Mouse (Mus musculus): Measurements from ENCODE around the gene Chp1.
"Not testable (repeated sequence)": the region's sequence is repeated elsewhere in the genome, so short reads cannot be mapped to it uniquely, and the experiment has no call there.

Chp1 gene

DNA sequence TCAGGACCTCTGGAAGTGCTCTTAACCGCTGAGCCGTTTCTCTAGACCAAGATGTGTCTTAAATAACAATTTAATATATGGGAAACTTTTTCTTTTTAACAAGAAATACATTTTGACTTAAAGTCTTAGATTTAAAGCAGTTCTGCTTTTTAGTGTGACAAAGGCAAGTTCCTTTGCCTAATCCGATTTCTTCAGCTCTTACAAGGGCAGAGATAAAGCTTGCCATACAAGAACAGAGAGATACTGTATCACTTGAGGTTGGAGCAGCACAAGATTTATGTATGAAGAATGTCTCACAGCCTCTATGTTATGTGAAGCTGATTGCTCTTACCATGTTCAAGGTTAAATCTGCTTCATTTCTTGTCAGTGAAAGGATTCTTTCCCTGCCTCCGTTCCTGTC lies 17.8 kb downstream of the Chp1 start:
- DNase-seq (ENCODE audit: extremely low read depth, low read depth) = no peak

DNA sequence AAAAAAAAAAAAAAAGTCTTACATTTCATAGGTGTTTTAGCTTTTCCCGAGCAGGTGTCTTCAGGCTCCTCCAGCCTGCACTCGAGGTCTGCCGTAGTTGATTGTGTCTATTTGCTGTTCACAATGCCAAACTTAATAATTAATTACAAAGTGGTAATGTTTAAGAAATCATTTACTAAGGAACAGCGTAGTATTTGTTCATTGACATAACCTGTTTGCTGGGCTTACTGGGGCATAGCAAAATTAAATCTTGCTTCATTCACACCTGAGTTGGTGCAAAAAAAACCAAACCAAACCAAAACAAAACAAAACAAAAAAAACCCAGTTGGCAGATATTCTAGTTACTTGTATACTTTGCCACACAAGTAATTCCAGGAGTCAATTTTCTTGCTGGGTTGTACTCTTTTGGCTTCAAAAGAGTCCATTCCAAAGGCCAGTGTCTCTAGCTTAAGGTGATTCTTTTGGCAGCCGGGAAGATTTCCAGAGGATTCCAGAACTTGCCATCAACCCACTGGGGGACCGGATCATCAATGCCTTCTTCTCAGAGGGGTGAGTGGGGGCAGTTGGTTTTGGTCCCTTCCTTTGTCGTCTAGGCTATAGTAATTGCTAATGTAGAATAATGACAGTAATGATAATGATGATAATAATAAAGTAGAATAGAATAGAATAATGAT lies 18.8 kb downstream of the Chp1 start:
- DNase-seq (ENCODE audit: extremely low read depth, low read depth) = no peak

DNA sequence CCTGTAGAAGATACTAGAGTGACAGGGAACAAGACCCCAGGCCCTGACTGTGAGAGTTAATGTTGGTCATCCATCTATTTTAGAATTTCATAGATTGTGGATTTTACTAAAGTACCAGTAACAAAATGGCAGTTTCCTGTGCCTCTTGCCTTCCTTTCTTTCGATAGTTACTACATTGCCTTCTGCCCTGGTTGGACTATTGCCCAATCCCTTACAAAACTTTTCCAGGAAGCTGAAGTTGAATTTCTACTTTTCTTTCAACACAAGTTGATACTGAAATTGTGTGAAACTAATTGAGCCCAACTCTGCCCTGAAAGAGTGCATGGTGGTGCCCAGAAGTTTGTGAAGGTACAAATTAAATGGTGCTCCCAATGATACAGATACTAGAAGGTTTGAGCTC lies 25.0 kb downstream of the Chp1 start:
- no peak for DNase-seq (ENCODE audit: extremely low read depth, low read depth)

DNA sequence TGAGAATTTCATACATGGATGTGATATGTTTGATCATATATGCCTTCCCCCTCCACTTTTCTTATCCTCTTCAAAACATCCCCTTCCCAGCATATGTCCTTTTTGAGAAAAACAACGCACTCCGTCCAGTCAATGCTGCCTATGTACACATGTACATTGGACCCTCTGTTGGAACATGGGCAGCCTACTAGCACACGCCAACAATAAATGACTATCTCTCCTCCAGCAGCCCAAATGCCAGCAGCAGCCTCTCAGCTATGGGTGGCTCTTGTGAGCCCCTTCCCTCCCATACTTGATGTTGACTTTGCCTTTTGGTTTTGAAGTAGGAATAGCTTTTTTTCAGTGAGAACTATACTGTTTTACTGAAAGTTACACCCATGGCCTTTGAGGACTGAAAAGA lies 34.1 kb downstream of the Chp1 start:
- DNase-seq (ENCODE audit: extremely low read depth, low read depth) = no peak

DNA sequence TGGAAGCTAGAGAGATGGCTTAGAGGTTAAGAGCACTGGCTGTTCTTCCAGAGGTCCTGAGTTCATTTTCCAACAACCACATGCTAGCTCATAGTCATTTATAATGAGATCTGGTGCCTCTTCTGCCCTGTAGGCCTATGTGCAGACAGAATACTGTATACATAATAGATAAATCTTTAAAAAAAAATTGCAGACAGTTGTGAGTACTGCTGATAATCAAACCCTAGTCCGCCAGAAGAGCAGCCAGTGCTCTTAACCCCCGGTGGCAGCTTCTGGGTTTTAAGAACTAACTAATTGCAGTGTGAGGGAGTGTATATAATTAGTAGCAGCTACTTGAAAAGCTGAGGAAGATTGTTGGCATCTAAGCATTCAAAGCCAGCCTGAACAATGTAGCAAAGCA lies 35.9 kb downstream of the Chp1 start:
- DNase-seq (ENCODE audit: extremely low read depth, low read depth) = no peak

DNA sequence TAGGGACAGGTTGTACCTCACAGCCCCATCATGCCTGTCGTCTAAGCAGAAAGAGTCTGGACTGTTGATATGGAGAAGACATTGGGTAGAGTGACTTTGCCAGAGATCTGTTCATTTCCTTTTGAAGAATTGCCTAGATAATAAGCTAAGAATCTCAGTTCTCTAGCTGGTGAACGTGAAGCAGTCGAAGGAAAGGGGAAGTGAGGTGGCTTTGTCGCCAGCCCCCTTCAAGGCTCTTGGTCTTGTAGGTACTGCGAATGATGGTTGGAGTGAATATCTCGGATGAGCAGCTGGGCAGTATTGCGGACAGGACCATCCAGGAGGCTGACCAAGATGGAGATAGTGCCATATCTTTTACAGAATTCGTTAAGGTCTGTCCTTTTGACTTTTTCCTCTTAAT lies 36.8 kb downstream of the Chp1 start:
- DNase-seq (ENCODE audit: extremely low read depth, low read depth) = peak; percentile 81

DNA sequence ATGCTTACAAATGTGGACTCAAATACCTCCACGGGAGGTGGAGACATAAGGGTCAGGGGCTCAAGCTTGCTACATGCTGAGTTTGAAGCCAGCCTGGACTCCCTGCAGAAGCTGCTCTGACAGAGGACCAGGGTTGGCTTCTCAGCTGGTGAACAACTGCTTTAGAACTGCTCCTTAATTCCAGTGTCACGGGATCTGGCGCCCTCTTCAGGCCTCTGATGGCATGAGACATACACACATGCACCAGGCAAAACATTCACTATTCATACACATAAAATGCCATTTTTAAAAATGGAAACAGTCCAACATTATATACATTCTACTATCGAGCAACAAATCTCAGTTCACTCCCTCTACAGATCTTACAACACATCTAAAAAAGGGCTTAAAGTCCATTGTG lies 39.9 kb downstream of the Chp1 start:
- no peak for DNase-seq (ENCODE audit: extremely low read depth, low read depth)

DNA sequence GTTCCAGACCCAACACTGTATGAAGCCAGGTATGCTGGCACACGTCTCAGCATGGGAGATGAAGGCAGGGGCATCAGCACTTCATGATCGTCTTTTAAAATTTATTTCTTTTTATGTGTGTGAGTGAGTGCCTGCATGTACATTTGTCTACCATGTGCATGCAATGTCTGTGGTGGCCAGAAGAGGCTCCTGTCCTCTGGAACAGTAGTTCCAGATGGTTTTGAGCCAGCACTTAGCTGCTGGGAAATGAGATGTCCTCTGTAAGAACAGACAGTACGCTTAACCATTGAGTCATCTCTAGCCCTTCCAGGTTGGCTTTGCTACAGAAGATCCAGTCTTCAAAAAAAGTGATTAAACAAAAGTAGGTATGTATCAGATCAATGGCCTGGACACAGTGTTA lies 43.8 kb downstream of the Chp1 start:
- no peak for DNase-seq (ENCODE audit: extremely low read depth, low read depth)

DNA sequence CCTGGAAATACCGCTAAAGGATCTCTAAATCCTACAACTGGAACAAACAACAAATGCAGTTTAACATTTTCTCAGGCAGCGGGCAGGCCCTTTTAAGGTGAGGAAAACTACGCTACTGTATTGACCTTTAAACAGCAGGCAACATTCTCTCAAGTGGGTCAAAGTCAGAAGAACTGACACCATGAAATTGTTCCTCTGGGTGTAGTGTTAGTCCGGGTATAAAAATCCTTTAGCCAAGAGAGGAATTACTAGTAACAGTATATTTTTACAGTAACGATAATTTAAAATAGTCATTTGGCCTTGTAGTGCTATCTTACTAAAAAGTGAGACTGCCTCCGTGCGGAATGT lies 46.2 kb downstream of the Chp1 start:
- DNase-seq (ENCODE audit: extremely low read depth, low read depth) = no peak

DNA sequence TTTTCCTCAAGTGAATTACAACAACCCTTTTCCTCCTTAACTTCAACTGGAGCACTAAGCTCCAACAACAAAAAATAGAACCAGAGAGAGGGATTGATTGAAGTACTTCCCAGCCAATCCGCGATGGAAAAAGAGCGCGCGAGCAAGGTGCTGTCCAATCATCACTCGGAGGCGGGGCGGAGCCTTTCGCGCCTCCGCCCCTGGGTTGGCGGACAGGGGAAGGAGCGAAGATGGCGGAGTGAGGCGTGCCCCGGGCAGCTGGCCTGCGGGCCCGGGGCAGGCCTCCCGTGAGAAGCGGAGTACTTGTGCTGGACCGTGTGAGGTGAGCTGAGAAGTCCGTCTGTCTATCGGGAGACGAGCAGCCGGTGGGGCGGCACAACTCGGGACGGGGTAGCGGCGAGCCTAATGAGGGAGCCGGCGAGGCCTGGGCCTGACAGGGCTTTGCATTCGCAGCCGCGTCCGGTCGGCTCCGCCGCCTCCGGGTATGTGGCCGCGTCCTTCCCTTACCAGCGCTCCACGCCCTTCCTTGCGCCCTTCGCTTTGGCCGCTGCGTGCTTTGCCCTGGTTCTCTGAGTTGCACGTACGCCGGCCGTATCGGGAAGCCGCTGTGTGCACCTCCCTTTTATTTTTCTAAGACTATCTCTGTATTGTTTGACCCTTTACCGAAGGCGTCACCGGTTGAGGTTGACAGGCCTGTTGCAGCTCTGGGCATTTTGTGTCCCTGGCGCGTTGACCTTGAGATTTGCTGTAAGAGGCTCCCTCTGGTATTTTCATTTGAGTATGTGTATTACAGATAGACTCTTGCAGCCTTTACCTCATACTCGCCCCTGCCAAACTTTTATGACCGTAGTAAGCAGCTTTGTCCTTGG lies 46.9 kb downstream of the Chp1 start:
- DNase-seq (ENCODE audit: extremely low read depth, low read depth) = peak; percentile 98

DNA sequence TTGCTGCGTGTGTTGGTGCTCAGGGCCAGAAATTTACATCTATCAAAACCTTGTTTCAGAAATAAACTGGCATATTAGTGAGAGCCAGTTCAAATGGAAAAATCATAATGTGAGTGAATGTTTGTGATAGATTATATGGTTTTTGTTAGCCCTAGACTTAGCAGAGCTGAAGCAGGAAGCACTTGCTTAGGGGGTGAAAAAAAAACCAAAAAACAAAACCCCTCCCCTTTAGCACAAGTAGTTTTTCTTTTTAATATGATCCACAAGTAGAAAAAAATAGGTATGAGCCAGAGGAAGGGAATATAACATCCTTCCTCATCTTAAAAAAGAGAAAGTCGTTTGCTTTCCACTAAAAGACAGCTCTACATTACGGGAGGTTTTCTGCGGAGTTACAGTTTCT lies 47.8 kb downstream of the Chp1 start:
- DNase-seq (ENCODE audit: extremely low read depth, low read depth) = no peak

DNA sequence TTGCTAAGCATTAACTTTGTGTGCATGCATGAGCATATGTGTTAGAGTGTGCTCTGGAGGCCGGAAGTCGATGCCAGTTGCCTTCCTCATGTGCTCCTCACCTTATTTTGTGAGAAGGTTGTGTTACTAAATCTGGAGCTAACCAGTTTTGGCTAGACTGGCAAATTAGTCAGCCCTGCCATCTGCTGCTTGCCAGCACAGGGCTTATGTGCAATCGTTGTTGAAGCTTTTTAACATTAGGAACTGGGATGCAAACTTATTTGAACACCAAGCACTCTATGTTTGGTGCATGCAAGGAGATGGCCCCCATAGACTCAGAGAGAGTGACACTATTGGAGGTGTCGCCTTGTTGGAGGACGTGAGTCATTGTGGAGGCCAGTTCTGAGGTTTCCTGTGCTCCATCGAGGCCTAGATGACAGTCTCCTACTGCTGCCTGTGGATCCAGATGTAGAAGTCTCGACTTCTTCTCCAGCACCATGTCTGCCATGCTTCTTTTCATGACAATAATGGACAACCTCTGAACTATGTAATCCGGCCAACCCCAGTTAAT lies 49.4 kb downstream of the Chp1 start:
- DNase-seq (ENCODE audit: extremely low read depth, low read depth) = no peak

DNA sequence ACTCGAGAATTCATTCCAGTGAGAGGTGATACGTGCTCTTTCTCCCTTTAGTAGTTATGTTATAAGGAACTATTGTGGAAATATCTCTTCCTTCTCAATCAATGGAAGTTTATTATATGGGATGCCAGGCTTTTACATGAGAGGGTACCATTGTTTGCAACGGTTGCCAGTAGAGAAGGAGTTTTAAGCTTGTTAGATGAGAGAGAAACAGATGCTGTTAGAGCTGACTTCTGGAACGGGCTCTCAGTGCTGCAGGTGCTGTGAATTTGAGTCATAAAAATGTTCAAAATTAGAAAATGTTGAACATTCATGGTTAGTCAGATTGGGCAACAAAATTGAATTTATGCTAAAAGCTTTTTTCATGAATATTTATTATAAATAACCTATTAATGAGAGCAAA lies 53.5 kb downstream of the Chp1 start:
- DNase-seq (ENCODE audit: extremely low read depth, low read depth) = no peak

DNA sequence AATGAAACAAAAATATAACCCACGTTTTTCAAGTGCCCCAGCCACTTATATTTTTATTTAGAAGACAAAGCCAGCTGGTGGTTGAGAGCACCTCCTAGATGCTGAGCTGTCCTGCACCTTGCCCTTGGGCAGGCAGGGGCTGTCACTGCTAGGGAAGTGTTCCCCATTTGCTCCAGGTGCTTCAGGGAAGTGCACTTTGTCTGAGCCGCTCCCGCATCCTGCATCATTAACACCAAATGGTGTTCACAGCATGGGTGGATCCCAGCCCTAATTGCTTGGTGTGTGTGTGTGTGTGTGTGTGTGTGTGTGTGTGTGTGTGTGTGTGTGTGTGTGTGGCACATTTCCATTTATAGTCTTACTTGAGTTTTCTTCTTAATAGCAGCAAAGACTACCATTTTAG lies 54.1 kb downstream of the Chp1 start:
- not testable (repeated sequence) for DNase-seq (ENCODE audit: extremely low read depth, low read depth)

DNA sequence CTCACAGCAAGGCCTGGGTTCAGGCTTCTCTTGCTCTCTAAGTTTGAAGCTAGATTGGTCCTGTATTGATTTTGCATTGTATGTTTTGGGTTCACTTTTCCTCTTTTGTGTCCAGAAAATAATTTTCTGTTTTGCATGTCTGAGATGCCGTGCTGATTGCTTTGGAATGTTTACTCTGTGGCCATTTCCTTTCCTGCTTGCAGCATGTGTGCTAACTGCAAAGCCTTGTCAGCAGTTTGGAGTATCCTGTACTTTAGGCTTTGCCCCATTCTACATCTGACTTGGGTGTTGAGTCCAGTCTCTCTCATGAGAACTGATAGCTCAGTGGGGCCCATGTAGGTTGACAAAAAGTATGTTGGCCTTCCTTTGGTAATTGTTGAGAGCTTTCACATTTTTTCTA lies 55.0 kb downstream of the Chp1 start:
- no peak for DNase-seq (ENCODE audit: extremely low read depth, low read depth)

DNA sequence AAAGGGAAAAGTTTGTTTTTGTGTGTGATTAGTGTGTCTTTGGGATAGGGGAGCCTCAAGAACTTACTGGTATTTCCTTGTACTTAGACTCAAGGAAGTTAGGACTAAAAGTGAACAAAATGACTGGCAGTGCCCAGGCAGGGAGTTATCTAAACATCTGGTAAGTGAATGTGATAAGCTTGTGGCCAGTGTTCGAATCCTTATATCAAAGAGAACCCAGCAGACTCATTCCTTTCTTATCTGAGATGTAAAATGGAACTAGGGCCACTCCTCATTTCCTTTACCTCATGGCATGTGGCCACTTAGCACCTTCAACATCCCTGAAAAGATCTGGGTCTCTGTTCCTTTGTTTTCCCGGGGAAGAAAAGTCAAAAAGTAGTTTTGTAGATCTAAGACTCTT lies 56.4 kb downstream of the Chp1 start:
- no peak for DNase-seq (ENCODE audit: extremely low read depth, low read depth)

DNA sequence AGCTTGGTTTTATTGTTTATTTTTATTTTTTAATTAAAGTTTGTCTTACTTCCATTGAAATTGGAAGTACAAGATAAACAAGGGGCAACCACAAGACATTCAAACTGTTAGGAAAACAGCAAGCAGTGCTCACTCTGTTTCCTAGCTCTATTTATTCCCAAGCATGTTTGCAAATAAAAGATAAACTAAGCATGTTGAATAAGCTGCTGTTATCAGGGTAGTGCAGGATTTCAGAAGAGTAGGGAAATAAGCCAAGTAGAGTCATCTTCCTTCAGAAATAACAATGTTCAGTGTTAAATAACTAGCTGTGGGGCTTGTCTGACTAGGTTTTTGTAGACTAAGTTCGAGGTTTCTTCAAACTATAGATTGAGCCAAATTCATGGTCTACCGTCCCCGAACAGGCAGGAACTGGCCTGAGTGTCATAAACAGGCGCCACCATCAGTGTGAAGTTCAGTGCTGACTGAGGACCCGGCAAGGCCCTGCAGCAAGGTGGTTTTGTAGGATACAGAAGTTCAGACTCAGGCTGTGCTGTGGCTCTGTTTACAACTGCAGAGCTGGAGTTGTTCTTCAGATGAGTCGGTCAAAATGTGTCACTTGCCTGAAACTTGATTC lies 58.0 kb downstream of the Chp1 start:
- peak; percentile 80 for DNase-seq (ENCODE audit: extremely low read depth, low read depth)

DNA sequence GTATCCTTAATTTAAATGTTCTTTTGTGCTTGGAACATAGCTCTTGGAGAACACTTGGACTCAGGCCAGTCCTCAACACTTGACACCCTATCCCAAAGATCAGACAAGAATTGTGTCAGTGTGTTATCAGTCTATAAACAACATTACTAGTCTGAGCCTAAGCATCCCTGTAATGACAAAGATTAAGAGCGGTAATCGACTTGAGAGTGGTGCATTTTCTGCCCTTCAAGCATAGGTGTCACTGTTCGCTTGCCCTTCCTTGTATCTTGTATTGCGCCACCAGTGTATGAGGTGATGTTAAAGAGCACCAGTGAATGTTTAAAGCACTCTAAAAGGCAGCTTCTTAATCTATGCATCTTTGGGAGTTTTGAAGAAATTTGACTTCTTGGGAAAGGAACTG lies 59.5 kb downstream of the Chp1 start:
- no peak for DNase-seq (ENCODE audit: extremely low read depth, low read depth)

DNA sequence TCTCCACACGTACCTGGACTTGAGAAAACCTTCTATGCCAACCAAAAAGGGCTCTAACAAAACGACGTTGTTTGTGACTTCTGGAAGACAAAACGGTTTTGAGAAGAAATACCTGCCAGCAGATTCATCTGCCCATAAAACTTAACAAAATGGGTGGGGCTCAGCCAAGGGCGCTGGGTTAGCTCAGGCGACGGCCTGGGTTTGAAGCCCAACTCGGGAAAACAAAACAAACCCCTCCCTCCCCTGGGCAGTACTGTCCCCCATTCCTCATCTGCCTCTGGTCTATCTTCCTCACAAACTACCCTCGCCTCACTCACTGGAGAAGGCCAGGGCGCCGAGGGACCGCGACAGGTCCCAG lies 70.3 kb downstream of the Chp1 start:
- no peak for DNase-seq (ENCODE audit: extremely low read depth, low read depth)

DNA sequence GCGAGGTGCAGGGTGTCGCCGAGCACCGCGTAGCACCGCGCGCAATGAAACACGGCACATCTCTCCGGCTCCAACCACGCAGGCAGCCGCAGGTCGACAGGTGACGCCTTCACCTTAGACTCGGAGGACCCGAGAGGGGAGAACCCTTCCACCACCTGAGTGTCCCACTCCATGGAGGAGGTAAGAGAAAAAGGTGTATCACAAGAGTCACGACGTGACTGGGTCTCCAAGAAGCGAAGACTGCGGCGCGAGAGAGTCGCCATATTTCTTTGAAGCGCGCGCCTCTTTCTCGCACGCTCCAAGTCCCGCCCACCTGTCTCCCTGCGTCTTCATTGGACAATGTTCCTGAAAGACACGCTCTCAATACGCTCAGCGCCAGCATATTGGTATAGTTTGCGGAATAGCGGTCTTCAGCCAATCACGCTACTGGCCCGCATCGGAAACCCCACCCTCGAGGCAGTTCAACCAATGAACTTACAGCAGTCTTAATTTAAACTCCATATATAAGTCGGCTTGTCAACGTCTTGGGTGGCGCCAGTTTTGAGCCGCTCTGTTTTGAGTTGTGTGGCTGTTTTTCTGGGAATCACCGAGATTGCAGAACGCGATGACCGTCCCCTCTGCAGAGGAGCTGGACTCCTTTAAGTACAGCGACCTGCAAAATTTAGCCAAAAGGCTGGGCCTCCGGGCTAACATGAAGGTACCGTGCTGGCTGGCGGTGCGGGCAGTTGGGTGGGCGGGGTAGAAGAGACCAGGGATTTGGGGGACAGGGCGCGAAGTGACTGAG lies 70.9 kb downstream of the Chp1 start, which contains the start of the genes Nusap1 and Oip5:
Nusap1 (plus strand) TSS at position 100 of the 784 bp plus-strand sequence.
Oip5 (minus strand) TSS at position 271 of the 784 bp plus-strand sequence.
- DNase-seq (ENCODE audit: extremely low read depth, low read depth) = peak; percentile 99

DNA sequence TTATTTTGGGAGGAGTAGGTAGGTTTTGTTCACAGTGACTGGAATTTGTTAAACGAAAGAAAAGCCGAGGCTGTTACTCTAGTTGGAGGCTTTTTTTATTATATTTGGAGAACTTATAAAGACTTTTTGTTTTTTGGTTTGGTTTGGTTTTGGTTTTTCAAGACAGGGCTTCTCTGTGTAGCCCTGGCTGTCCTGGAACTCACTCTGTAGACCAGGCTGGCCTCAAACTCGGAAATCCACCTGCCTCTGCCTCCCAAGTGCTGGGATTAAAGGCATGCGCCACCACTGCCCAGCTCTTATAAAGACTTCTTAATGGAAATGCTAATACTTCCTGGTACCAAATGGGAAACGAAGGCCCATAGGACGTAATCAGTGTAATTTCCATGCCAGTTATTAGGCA lies 71.5 kb downstream of the Chp1 start:
- not testable (repeated sequence) for DNase-seq (ENCODE audit: extremely low read depth, low read depth)

Data from MEL-GATA-1-ER (cell line).